Mouse (Mus musculus) cerebellum, adult 2 months (tissue): Measurements from ENCODE around the gene Brip1. TPM values are rescaled to one million over a fixed set of nuclear protein-coding genes. Genes with fewer than 3 reads are reported as not detected.
A peak's percentile ranks its signal among the peaks of the same experiment; 100 is the strongest.
"Not testable (repeated sequence)": the region's sequence is repeated elsewhere in the genome, so short reads cannot be mapped to it uniquely, and the experiment has no call there.

Experiments used
- DNase-seq, 2 experiments: peaks; one replicate each; pipeline ENCODE4 v3.0.0; 2021
- H3K27ac ChIP-seq: fragments of 200-500 bp; 2 replicates; pipeline ENCODE4 v1.5.1; 2012; ENCODE audit warnings: low read length, control low read depth, inconsistent platforms; ENCODE audit not compliant: insufficient read depth
- H3K27me3 ChIP-seq: fragments of 200-500 bp; 2 replicates; pipeline ENCODE4 v1.6.1; 2012; ENCODE audit warnings: inconsistent platforms, mild to moderate bottlenecking, low read length, moderate library complexity; ENCODE audit not compliant: control insufficient read depth, insufficient read depth
- H3K4me1 ChIP-seq: fragments of 200-500 bp; 2 replicates; pipeline ENCODE4 v1.6.1; 2011; ENCODE audit warnings: low read length; ENCODE audit not compliant: control insufficient read depth, insufficient read depth
- H3K4me3 ChIP-seq: fragments of 200-500 bp; replicated peaks from 2 replicates; pipeline ENCODE3; 2011; ENCODE audit warnings: mild to moderate bottlenecking, low read depth, low read length, control low read depth; ENCODE audit not compliant: insufficient read depth
- CTCF ChIP-seq: fragments of 200-500 bp; IDR thresholded peaks from 2 replicates; pipeline ENCODE4 v1.5.1; 2011; ENCODE audit warnings: low read depth, mild to moderate bottlenecking, control low read depth, low read length, moderate library complexity, borderline replicate concordance; ENCODE audit not compliant: insufficient read depth
- POLR2A ChIP-seq: fragments of 200-500 bp; IDR thresholded peaks from 2 replicates; pipeline ENCODE4 v1.6.1; 2011; ENCODE audit warnings: low read length, control low read depth, borderline replicate concordance; ENCODE audit not compliant: insufficient read depth
- WGBS: fragments of 180-500 bp; shearing (Covaris S2); methylation state at CpG from one replicate; pipeline ENCODE4 v1.1.7; 2018; 5-methylcytosine and 5-hydroxymethylcytosine counted together
- polyA plus RNA-seq: library from polyadenylated mRNA; depleted of rRNA; stranded (reverse); fragments of >200 nt; gene quantifications from 2 replicates; pipeline ENCODE4 v1.2.3, GENCODE M21; 2012

The Brip1 gene
- polyA plus RNA-seq, 1 experiment: 0.03 TPM

DNA sequence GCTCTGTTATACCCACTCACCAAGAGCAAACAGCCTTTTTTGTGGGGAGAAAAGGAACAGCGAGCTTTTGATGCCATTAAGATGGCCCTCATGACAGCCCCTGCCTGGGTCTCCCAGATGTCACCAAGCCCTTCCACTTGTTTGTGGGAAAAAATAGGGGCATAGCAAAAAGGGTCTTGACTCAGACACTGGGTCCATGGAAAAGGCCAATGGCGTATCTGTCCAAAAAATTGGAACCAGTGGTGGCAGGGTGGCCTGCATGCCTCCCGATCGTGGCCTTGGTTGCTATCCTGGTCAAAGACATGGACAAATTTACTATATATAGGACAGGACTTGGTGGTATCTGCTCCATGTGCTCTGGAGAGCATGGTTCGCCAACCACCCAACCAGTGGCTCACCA lies 4.0 kb upstream of the Brip1 start:
- TF ChIP-seq POLR2A: no peak
- no peak for TF ChIP-seq CTCF
- 0 out of 2 replicates have a peak, but pooled peaks cover 3% of the 10 kb centered on the region for H3K4me1 ChIP-seq
- no peak for DNase-seq
- no peak overlapping the region for H3K27ac ChIP-seq
- no peak overlapping the region for H3K4me3 ChIP-seq
- H3K27me3 ChIP-seq: no peaks in the 10 kb centered on the region
- 98% methylated on average over 5 of the region's 5 CpGs for WGBS

GRCm38 (mm10) chr11:86201901-86202675 lies 1.1 kb upstream of the Brip1 start:
- Histone ChIP-seq H3K27me3 (no peaks in the 10 kb centered on the region), H3K4me1 (0 out of 2 replicates have a peak, but pooled peaks cover 3% of the 10 kb centered on the region), H3K27ac (no peak overlapping the region), H3K4me3 (peak overlapping the region; percentile 95)
- TF ChIP-seq CTCF: no peak
- DNase-seq: peak; percentile 21 to 26
- 34% methylated on average over 16 of the region's 16 CpGs for WGBS

GRCm38 (mm10) chr11:86200460-86201021 lies 452 bp downstream of the Brip1 start:
- DNase-seq: no peak
- H3K4me1 ChIP-seq: 0 out of 2 replicates have a peak, but pooled peaks cover 3% of the 10 kb centered on the region
- TF ChIP-seq CTCF (no peak), POLR2A (no peak)
- H3K27ac ChIP-seq: no peak overlapping the region
- peak overlapping the region; percentile 71 for H3K4me3 ChIP-seq
- 1% methylated on average over 20 of the region's 21 CpGs for WGBS
- H3K27me3 ChIP-seq: no peaks in the 10 kb centered on the region

- no peak for DNase-seq
- Histone ChIP-seq H3K4me3 (no peak overlapping the region), H3K27me3 (no peaks in the 10 kb centered on the region), H3K27ac (no peak overlapping the region), H3K4me1 (0 out of 2 replicates have a peak, but pooled peaks cover 3% of the 10 kb centered on the region)
- 41% methylated on average over 4 of the region's 4 CpGs for WGBS
- no peak for TF ChIP-seq CTCF
- no peak for TF ChIP-seq POLR2A
Observed at GRCm38 (mm10) chr11:86199733-86200132, 1.3 kb downstream of the Brip1 start.

- H3K4me3 ChIP-seq, DNase-seq, H3K27me3 ChIP-seq, H3K27ac ChIP-seq, H3K4me1 ChIP-seq: not testable (repeated sequence)
- 63% methylated on average over 7 of the region's 7 CpGs for WGBS
Observed at GRCm38 (mm10) chr11:86185224-86185623, 15.8 kb downstream of the Brip1 start.

- Histone ChIP-seq H3K4me3 (no peak overlapping the region), H3K27me3 (no peaks in the 10 kb centered on the region), H3K27ac (no peak overlapping the region), H3K4me1 (no peaks in the 10 kb centered on the region)
- no peak for TF ChIP-seq CTCF
- TF ChIP-seq POLR2A: no peak
- 84% methylated on average over 3 of the region's 3 CpGs for WGBS
- DNase-seq: no peak
Observed at GRCm38 (mm10) chr11:86175833-86176232, 25.2 kb downstream of the Brip1 start.

- peak; percentile 7 to 15 for DNase-seq
- 60% methylated on average over 2 of the region's 2 CpGs for WGBS
- TF ChIP-seq CTCF (peak; percentile 64), POLR2A (no peak)
- no peak overlapping the region for H3K4me3 ChIP-seq
- H3K4me1 ChIP-seq: no peaks in the 10 kb centered on the region
- no peaks in the 10 kb centered on the region for H3K27me3 ChIP-seq
- H3K27ac ChIP-seq: no peak overlapping the region
Observed at GRCm38 (mm10) chr11:86174173-86174572, 26.8 kb downstream of the Brip1 start.

DNA sequence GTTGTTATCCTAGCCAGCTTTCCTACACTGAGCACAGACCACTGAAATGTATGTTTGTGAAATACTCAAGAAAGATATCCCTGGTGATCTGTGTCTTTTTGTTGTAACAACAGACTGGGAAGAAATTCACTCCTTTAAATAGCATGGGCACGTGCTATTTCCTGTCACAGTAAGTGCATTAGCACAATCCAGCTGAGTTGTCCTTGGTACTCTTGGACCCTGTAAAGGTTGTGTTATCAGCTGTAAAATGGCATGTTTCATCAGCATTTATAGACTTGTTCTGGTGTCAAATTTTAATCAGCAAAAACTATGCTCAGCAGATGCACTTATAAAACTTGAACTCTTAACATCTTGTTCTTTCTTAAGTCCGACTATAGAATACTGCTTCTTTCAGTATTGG lies 30.2 kb downstream of the Brip1 start:
- WGBS: 89% methylated on average over 2 of the region's 2 CpGs
- H3K4me3 ChIP-seq: no peak overlapping the region
- no peak for TF ChIP-seq CTCF
- TF ChIP-seq POLR2A: no peak
- no peaks in the 10 kb centered on the region for H3K4me1 ChIP-seq
- H3K27me3 ChIP-seq: no peaks in the 10 kb centered on the region
- no peak overlapping the region for H3K27ac ChIP-seq
- no peak for DNase-seq
